Mouse (Mus musculus) hindbrain, embryonic 11.5 days (tissue): ENCODE data around the gene Gp9. TPM values are rescaled to one million over a fixed set of nuclear protein-coding genes. Genes with fewer than 3 reads are reported as not detected.

Experiments used
- ATAC-seq: fragments of 200-750 bp; cut with Nextera tagmentation; 2 replicates; pipeline ENCODE4 v1.8.0; 2017; ENCODE audit warnings: mild to moderate bottlenecking, moderate TSS enrichment, moderate library complexity; ENCODE audit not compliant: low FRiP score
- DNase-seq: peaks from one replicate; pipeline ENCODE4 v3.0.0-alpha.2; 2015; ENCODE audit warnings: low spot score
- H3K27ac ChIP-seq: fragments of 300-500 bp; sonication (generic); 2 replicates; pipeline ENCODE4 v1.5.1; 2014; ENCODE audit warnings: mild to moderate bottlenecking, low read depth, low read length
- H3K27me3 ChIP-seq: fragments of 300-500 bp; sonication (generic); 2 replicates; pipeline ENCODE4 v1.6.1; 2014; ENCODE audit warnings: mild to moderate bottlenecking, low read length, moderate library complexity, mixed read lengths; ENCODE audit not compliant: control insufficient read depth, insufficient read depth
- H3K36me3 ChIP-seq: fragments of 300-500 bp; sonication (generic); 2 replicates; pipeline ENCODE4 v1.6.1; 2014; ENCODE audit warnings: mild to moderate bottlenecking, low read length, moderate library complexity, mixed read lengths; ENCODE audit not compliant: control insufficient read depth, insufficient read depth
- H3K4me1 ChIP-seq: fragments of 300-500 bp; sonication (generic); replicated peaks from 2 replicates; pipeline ENCODE4 v1.6.1; 2014; ENCODE audit warnings: low read length, mixed read lengths; ENCODE audit not compliant: control insufficient read depth, insufficient read depth
- H3K4me2 ChIP-seq: fragments of 300-500 bp; sonication (generic); replicated peaks from 2 replicates; pipeline ENCODE4 v1.6.1; 2014; ENCODE audit warnings: mild to moderate bottlenecking, low read depth, low read length
- H3K4me3 ChIP-seq: fragments of 300-500 bp; sonication (generic); 2 replicates; pipeline ENCODE4 v1.5.1; 2014; ENCODE audit warnings: low read depth, low read length
- H3K9ac ChIP-seq: fragments of 300-500 bp; sonication (generic); 2 replicates; pipeline ENCODE4 v1.6.1; 2014; ENCODE audit warnings: low read depth, low read length
- H3K9me3 ChIP-seq: fragments of 300-500 bp; sonication (generic); 2 replicates; pipeline ENCODE4 v1.6.1; 2016; ENCODE audit warnings: low read length; ENCODE audit not compliant: control insufficient read depth
- WGBS: fragments of 180-500 bp; shearing (Covaris S2); extraction: QIAGEN DNeasy Blood & Tissue Kit; methylation state at CpG from one replicate; pipeline ENCODE4 v1.1.7; 2014; 5-methylcytosine and 5-hydroxymethylcytosine counted together
- polyA plus RNA-seq: library from polyadenylated mRNA; unstranded; fragments of >200 nt; fragmentation: Nextera tagmentation; extraction: Ambion mirVana; gene quantifications from 2 replicates; pipeline ENCODE4 v1.2.1, GENCODE M21; 2014

The Gp9 gene
- polyA plus RNA-seq, 1 experiment from 2014 or later: 2.2 TPM

DNA sequence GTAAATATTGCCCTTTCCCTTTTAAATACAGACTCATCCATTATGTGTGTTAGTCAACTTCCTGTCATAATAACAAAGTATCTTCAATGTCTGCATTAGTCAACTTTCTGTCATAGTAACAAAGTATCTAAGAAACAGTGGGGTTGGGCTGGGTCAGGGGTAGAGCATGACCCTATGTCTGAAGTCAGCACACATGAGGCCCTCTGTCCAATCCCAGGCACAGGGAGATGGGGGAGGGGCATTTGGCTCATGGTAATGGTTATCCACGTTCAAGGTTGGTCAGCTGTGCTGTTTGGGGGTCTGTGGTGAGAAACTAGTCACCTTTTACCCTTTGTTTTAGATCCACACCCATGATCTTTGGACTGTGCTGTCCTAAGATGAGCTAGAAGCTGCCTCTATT, 32.6 kb upstream of the Gp9 start:
- H3K27me3 ChIP-seq: no peaks in the 10 kb centered on the region
- DNase-seq: no peak
- H3K36me3 ChIP-seq: no peaks in the 10 kb centered on the region
- H3K4me2 ChIP-seq: no peak overlapping the region
- H3K27ac ChIP-seq: no peak overlapping the region
- no peak for ATAC-seq
- no peaks in the 10 kb centered on the region for H3K9me3 ChIP-seq
- 42% methylated on average over 1 of the region's 1 CpGs for WGBS
- no peak overlapping the region for H3K4me3 ChIP-seq
- H3K4me1 ChIP-seq: no peaks in the 10 kb centered on the region
- H3K9ac ChIP-seq: no peak overlapping the region

DNA sequence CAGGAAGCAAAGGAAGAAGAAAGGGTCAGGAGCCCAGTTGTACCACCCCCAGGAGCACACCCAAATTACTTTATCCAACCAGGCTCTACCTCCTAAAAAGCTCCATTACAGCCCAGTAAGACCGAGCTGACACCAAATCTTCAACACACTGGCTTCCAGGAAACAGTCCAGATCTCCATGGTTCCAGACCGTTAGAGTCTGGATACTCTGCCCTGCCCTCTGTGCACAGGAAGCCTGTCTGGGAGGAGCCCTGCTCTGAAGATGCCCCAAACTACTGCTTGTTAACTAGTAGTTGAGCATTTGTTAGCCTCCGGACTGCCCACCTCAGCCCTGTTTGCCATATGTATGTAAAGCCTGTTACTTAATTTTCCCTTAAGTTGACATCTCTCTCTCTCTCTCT, 31.8 kb upstream of the Gp9 start:
- Histone ChIP-seq H3K4me1 (no peaks in the 10 kb centered on the region), H3K27ac (no peak overlapping the region), H3K9me3 (no peaks in the 10 kb centered on the region), H3K36me3 (no peaks in the 10 kb centered on the region), H3K9ac (no peak overlapping the region), H3K4me2 (no peak overlapping the region), H3K27me3 (no peaks in the 10 kb centered on the region), H3K4me3 (no peak overlapping the region)
- ATAC-seq: no peak
- DNase-seq: no peak
- WGBS: 71% methylated on average over 3 of the region's 3 CpGs

DNA sequence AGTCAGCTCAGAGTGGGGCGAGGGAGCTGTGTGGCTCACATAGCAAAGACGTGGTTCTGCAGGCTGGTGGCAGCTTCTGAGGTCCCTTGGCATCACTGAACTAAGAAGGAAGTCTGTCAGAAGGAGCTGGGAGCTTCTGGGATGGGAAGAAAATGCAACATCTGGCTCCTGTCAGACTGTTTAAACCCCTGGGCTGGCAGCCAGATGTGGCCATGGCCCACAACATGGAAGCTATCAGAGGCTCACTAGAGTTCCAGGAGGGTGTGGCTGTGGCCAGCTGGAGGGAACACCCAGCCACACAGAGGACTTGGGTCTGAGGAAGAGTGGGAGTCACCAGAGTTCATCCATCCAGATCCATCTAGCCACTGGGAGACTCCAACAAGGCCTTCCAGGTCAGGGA, 31.0 kb upstream of the Gp9 start:
- ATAC-seq: no peak
- no peak overlapping the region for H3K4me2 ChIP-seq
- no peak overlapping the region for H3K4me3 ChIP-seq
- DNase-seq: no peak
- no peaks in the 10 kb centered on the region for H3K4me1 ChIP-seq
- no peaks in the 10 kb centered on the region for H3K27me3 ChIP-seq
- no peaks in the 10 kb centered on the region for H3K36me3 ChIP-seq
- H3K9me3 ChIP-seq: no peaks in the 10 kb centered on the region
- H3K9ac ChIP-seq: no peak overlapping the region
- H3K27ac ChIP-seq: no peak overlapping the region
- 75% methylated on average over 2 of the region's 2 CpGs for WGBS

DNA sequence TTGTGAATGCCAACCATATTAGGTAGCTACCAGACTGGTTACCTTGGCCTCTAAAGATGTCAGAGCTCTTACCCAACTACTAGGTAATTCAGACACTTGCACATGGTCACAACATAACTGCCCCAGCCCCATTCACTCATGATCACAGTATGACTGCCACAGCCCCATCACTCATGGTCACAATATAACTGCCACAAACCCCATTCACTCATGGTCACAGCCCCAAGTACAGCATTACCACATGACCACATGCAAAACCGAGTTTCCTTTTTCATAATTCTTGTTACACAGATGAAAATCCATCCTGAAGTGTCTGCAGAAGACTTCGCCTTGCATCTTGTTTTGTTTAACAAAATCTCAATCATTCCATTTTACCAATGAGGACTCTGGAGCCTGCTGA, 29.8 kb upstream of the Gp9 start:
- no peak overlapping the region for H3K4me3 ChIP-seq
- H3K27me3 ChIP-seq: no peaks in the 10 kb centered on the region
- DNase-seq: no peak
- H3K4me1 ChIP-seq: no peaks in the 10 kb centered on the region
- ATAC-seq: no peak
- no peak overlapping the region for H3K27ac ChIP-seq
- no peaks in the 10 kb centered on the region for H3K36me3 ChIP-seq
- no peak overlapping the region for H3K9ac ChIP-seq
- H3K9me3 ChIP-seq: no peaks in the 10 kb centered on the region
- no peak overlapping the region for H3K4me2 ChIP-seq
- WGBS: 93% methylated on average over 2 of the region's 2 CpGs

DNA sequence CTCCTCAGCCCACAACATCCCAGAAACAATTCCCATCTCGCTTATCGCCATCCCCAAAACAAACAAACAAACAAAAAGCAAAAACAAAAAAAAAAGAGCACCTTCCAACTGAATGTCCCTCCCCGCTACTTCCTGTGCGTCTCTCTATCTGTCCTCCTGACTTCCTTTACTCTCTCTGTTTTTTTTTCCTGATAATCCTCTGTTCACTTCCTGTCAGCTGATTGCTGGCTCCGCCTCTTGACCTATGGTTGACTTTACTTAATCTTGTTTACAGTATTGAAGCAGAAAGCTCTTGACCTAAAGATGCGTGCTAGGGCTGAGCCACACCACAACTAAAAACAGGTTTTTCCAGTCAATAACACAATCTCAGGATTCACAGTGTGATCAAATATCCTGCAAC, 29.3 kb upstream of the Gp9 start:
- H3K27me3 ChIP-seq: no peaks in the 10 kb centered on the region
- H3K4me2 ChIP-seq: no peak overlapping the region
- no peak overlapping the region for H3K9ac ChIP-seq
- no peak overlapping the region for H3K27ac ChIP-seq
- H3K9me3 ChIP-seq: no peaks in the 10 kb centered on the region
- no peaks in the 10 kb centered on the region for H3K4me1 ChIP-seq
- DNase-seq (no peak), ATAC-seq (no peak)
- H3K36me3 ChIP-seq: no peaks in the 10 kb centered on the region
- H3K4me3 ChIP-seq: no peak overlapping the region
- 87% methylated on average over 6 of the region's 6 CpGs for WGBS

DNA sequence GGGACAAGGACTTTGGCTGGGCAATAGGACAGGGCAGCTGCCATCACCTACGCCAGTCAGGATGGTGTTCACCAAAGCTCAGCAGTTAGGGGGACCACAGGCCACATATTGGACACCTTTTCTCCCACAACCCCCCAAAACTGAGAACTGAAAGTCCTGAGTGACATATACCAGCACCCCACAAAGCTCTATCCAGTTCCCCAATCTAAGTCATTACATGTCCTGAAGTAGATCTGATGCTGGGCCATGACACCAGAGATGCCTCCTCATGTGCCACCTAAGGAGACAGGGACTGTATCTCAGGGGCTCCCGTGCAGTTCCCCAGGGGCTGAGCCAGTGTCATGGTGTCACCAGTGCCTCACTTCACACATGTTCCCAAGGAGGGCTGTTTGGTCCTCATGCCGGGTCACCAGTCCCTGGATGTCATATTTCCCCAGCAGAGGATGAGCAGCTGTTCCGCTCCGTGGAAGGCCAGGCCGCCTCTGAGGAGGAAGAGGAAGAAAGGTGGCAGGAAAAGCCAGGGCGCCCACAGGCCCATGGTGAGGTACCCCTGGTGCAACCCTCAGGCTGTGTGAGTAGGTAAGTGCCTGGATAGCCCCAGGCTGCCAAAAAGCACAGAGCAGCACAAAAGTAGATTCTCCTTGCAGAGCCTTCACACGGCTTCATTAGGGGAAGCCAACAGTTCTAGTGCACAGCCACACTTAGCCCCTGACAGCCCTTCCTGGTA, 27.5 kb upstream of the Gp9 start:
- DNase-seq (no peak), ATAC-seq (no peak)

DNA sequence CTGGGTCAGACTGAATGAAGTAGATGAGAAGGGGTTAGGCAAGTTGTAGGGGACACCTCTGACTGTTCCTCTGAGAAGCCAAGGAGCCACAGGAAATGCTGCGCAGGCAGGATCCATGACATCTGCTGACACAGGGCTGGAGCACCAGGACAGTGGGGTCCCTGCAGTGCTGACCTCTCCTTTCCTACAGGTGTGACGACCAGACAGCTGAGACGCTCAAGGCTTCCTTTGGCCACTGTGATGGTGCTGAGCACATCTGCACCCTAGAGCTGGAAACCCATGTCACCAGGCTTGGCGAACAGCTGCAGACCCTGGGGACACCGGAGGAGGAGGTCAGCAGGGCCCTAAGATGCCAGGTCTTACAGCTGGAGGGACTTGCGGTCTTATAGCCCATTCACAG, 26.3 kb upstream of the Gp9 start:
- WGBS: 88% methylated on average over 6 of the region's 6 CpGs
- no peak overlapping the region for H3K4me2 ChIP-seq
- H3K4me1 ChIP-seq: no peaks in the 10 kb centered on the region
- peaks cover 6% of the 10 kb centered on the region; the same call in 1 of the 2 replicates for H3K36me3 ChIP-seq
- no peak overlapping the region for H3K9ac ChIP-seq
- no peaks in the 10 kb centered on the region for H3K27me3 ChIP-seq
- no peak overlapping the region for H3K27ac ChIP-seq
- no peaks in the 10 kb centered on the region for H3K9me3 ChIP-seq
- H3K4me3 ChIP-seq: no peak overlapping the region
- ATAC-seq (no peak), DNase-seq (no peak)

More for the DNA sequence above, 27.5 kb upstream of the Gp9 start:
- Histone ChIP-seq H3K4me1 (no peaks in the 10 kb centered on the region), H3K4me3 (no peak overlapping the region), H3K27ac (no peak overlapping the region), H3K9ac (no peak overlapping the region), H3K4me2 (no peak overlapping the region), H3K9me3 (no peaks in the 10 kb centered on the region), H3K36me3 (peaks cover 6% of the 10 kb centered on the region; the same call in 1 of the 2 replicates), H3K27me3 (no peaks in the 10 kb centered on the region)
- WGBS: 91% methylated on average over 8 of the region's 8 CpGs

DNA sequence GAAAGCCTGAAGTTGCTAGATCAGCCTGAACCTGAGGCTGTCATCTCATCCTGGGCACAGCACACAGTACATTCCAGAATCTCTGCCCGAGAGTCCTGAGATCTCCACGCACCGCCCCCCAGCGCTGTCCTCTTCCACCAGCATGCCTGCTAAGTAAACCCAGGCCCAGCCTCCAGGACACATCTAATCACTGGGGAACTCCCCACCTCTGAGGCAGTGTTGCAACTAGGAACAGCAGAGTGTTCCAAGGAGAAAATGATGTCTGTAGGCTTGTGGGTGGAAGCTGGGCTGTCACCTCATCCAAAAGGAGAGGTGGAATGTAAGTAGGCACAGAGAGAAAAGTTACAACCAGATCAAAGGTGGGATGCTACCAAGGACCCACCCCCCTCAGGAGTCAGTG, 22.7 kb upstream of the Gp9 start:
- no peak for ATAC-seq
- no peak overlapping the region for H3K27ac ChIP-seq

DNA sequence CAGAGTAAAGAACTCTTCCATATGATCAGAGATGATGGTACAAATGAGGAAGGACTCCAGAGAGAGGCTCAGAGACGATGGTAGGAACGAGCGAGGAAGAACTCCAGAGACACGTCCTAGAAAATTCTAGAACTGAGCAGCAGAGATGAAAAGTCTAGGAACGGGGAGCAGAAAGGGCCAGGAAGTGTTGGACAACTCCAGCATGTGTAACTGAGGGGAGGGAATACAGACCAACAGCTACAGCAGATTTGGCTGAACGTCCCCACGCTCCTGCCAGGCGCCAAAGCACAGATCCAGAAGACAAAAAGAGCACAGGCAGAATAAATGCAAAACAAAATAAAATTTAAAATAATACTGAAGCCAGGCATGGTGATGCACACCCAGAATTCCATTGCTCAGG, 21.0 kb upstream of the Gp9 start:
- Histone ChIP-seq H3K4me2 (no peak overlapping the region), H3K9me3 (no peaks in the 10 kb centered on the region), H3K27ac (no peak overlapping the region), H3K4me3 (no peak overlapping the region), H3K36me3 (peaks cover 6% of the 10 kb centered on the region; the same call in 1 of the 2 replicates), H3K4me1 (no peaks in the 10 kb centered on the region), H3K27me3 (no peaks in the 10 kb centered on the region), H3K9ac (no peak overlapping the region)
- DNase-seq: no peak
- 90% methylated on average over 8 of the region's 8 CpGs for WGBS
- no peak for ATAC-seq

More for the DNA sequence above, 22.7 kb upstream of the Gp9 start:
- peaks cover 6% of the 10 kb centered on the region; the same call in 1 of the 2 replicates for H3K36me3 ChIP-seq
- no peak for DNase-seq
- no peak overlapping the region for H3K9ac ChIP-seq
- no peaks in the 10 kb centered on the region for H3K9me3 ChIP-seq
- H3K4me1 ChIP-seq: no peaks in the 10 kb centered on the region
- H3K4me3 ChIP-seq: no peak overlapping the region
- 95% methylated on average over 4 of the region's 4 CpGs for WGBS
- no peaks in the 10 kb centered on the region for H3K27me3 ChIP-seq
- no peak overlapping the region for H3K4me2 ChIP-seq
